Mouse (Mus musculus): Measurements from ENCODE around the gene Gpld1. TPM values are rescaled to one million over a fixed set of nuclear protein-coding genes. Genes with fewer than 3 reads are reported as not detected.

Gene Gpld1
- total RNA-seq (2021): 1 to 10 TPM; 1.1 to 1.3 TPM
- long read RNA-seq, experiment 1, partial matches to known transcripts: 0 of 1 reads
- long read RNA-seq, experiment 1, other reads (novel, unspliced or antisense): 1 of 1 reads
- long read RNA-seq, experiment 2, partial matches to known transcripts: 0 of 5 reads
- long read RNA-seq, experiment 2, other reads (novel, unspliced or antisense): 5 of 5 reads

DNA sequence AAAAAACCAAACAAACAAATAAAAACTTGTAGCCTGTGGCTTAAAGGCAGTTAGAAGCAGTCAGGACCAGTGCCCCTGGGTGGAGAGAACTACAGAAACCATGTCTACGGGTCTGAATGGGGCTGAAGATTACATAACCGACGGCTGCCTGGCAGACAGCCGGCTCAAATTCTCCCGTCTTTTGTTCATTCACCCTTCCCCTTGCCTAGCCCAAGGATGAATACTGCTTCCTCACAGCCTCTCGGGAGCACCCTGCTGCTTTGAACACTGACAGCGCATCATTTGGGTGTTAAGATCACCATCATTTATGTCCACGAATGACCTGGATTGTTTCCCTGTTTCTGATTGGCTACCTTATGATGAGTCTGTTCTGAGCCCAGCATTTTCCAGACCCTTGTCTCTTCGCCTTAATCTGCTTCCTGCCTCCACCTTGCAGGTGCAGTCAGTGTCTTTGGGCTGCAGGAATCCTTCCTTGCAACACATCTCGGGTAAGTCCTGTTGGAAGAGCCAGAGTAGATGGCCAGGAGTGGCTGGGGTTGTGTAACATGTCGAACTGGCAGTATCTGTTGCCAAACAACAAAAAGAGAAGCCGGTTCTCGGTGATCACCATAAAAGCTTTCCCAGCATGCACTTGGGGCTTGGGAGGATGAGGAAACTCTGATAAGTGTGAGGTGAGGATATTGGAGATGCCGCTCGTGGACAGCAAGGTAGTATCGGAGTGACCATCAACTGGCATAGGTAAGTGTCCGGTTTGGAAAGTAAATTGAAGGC lies at the start of gene Gpld1:
TSS of gene Gpld1 (plus strand) at position 641 of the 771 bp plus-strand sequence.
- no peak for DNase-seq (ENCODE audit: low spot score in 2 of 2)

- DNase-seq (ENCODE audit: low spot score in 2 of 2): no peak
Measured at GRCm38 (mm10) chr13:24893880-24894279, 49.1 kb upstream of the Gpld1 start.

DNA sequence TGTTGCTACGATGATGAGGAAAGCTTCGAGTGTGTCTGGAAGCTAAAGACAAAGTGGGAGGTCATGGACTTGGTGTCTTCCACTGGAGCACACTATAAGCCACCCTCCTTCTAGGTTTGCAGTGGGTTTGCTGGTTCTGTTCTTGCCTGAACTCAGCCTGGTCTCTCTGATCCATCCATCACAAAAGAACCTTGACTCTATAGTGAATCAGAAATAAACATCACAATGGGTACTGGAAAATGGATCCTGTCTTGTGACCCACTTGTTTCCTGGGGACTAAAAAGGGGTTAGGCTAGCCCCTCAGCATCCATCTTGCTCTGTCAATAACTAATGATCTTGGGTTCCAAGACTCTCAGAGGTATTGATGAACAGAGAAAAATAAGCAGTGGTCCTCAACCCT lies 41.0 kb upstream of the Gpld1 start:
- no peak for DNase-seq (ENCODE audit: low spot score in 2 of 2)

GRCm38 (mm10) chr13:24903412-24903811 lies 39.5 kb upstream of the Gpld1 start:
- no peak for DNase-seq (ENCODE audit: low spot score in 2 of 2)

DNA sequence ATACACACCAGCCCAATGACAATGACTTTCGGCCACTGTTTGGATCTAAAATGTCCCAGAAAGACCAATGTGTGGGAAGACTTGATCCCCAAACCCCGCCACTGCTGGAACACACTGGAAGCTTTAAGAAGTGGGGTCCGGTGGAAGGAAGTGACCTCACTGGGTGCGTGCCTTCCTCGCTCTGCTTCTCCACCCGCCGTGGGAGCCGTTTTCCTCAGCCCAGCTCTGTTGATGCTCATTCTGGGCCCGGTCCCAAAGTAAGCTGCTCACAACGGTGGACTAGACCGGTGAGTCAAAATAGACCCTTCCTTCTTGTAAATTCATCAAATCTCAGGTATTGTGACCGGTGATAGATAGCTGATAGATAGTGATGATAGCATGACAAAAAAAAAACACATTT lies 37.5 kb upstream of the Gpld1 start:
- DNase-seq (ENCODE audit: low spot score in 2 of 2): no peak

GRCm38 (mm10) chr13:24906831-24907570 lies 36.0 kb upstream of the Gpld1 start:
- no peak for DNase-seq (ENCODE audit: low spot score in 2 of 2)

- no peak for DNase-seq (ENCODE audit: low spot score in 2 of 2)
Measured at GRCm38 (mm10) chr13:24909112-24909511, 33.8 kb upstream of the Gpld1 start.

- no peak for DNase-seq (ENCODE audit: low spot score in 2 of 2)
Measured at GRCm38 (mm10) chr13:24913576-24913975, 29.4 kb upstream of the Gpld1 start.

DNA sequence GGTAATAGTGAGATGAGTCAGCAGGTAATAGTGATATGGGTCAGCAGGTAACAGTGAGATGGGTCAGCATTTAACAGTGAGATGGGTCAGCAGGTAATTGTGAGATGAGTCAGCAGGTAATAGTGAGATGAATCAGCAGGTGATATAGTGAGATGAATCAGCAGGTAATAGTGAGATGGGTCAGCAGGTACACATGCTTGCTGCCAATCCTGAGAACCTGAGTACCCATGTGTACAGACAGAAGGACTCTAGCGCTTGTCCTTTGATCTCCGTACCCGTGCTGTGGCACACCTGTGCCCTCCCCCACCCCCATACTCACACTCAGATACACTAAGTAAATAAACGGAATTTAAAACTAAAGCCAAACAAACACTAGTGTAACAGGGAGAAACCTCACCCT lies 28.0 kb upstream of the Gpld1 start:
- no peak for DNase-seq (ENCODE audit: low spot score in 2 of 2)

DNA sequence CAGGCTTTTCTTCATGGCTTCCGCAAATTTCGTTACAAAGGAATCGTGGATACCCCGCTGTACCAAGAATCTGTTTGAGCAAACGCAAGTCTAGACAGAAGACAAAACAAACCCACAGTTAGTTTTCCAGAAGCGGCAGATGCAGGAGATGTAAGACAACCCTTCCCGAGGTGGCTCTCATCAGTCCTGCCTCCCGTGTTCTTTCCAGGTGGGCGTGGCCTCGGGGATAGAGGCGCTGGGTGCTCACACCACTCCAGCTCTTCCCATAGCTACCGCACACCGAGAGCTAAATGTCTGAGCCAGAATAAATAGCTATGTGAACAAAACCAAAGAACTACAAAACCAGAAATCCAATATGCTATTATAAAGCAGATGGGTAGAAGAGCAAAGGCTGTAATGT lies 27.1 kb upstream of the Gpld1 start:
- no peak for DNase-seq (ENCODE audit: low spot score in 2 of 2)

DNA sequence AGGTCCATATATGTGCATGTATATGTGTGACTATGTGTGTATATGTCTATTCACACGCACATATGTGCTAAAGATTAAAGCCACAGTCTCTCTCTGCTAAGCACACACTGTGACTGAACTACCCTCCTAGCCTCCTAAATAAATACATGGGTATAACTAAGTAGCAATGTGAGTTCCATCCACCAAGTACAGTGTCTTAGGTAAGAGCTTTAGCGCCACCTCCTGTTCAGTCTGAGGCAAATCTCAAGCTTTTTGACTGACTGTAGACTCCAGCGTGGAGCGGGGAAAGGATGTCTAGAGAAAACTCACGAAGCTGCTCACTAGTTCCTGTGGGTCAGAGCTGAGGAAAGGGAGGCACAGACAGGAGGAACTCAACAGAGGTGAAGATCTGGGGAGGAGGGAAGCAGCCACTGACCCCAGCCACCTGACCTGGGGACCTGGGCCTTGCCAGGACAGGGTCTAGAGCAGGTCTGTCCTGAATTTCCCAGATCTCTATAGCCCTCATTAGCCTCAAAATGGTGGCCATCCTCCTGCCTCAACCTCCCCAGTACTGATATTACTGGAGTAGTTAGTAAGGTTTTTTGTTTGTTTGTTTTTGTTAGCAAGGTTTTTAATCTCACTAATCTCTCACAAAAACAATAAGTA lies 22.5 kb upstream of the Gpld1 start:
- DNase-seq (ENCODE audit: low spot score in 2 of 2): peak in 1 of 2 experiments; percentile 36

GRCm38 (mm10) chr13:24921281-24921680 lies 21.7 kb upstream of the Gpld1 start:
- no peak for DNase-seq (ENCODE audit: low spot score in 2 of 2)

DNA sequence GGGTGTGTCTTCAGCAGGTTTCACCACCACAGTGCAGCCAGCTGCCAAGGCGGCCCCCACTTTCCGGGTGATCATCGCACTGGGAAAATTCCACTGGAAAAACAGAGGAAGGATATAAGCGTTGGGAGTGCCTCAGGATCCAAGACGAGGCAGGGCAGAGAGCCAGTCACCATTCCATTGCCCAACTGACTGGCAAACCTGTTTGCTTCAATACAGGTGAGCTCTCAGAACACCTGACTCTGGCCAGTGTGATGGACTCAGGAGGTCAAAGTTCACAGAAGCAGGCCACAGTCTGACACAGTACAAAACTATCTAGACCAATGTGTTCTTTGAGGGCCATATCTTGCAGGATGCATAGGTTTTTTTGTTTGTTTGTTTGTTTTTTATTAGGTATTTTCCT lies 19.0 kb upstream of the Gpld1 start:
- DNase-seq (ENCODE audit: low spot score in 2 of 2): no peak

- no peak for DNase-seq (ENCODE audit: low spot score in 2 of 2)
Measured at GRCm38 (mm10) chr13:24930591-24930990, 12.4 kb upstream of the Gpld1 start.

- no peak for DNase-seq (ENCODE audit: low spot score in 2 of 2)
Measured at GRCm38 (mm10) chr13:24933199-24933598, 9.8 kb upstream of the Gpld1 start.

GRCm38 (mm10) chr13:24936772-24937107 lies 6.2 kb upstream of the Gpld1 start:
- no peak for DNase-seq (ENCODE audit: low spot score in 2 of 2)

DNA sequence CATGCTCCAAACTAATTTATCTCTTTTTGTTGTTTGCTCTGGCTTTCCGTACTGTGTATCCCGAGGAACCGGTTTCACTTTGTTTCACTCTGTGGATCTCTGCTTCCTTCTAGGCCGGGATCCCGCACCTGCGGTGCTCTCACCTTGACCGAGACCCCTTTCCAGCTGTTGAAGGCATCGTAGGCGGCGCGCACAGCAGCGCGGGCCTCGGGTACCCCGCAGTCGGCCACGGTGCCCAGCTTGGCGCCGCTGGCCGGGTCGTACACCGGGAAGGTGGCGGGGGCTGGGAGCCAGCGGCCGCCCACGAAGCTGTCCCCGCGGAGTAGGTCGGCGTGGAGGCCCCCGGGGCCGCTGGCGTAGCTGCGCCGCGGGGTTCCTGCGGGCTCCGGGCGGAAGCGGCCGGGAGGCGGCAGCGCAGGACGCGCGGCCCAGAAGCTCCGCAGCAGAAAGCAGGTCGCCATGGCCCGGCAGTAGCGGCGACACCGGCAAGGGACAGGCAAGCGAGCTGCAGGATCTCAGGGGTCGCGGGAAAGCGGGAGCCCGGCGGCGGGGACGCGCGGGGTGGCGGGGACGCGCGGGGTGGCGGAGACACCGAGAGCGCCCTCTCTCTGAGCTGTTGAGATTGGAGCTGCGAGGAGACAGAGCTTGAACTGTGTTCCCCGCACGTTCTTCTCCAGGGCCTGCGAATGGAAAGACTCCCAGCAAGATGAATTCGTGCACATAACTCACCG lies 5.7 kb upstream of the Gpld1 start, which contains the start of gene Aldh5a1:
TSS of gene Aldh5a1 (minus strand) at position 554 of the 731 bp plus-strand sequence.
- DNase-seq (ENCODE audit: low spot score in 2 of 2): peak; percentile 68 to 77

- no peak for DNase-seq (ENCODE audit: low spot score in 2 of 2)
Measured at GRCm38 (mm10) chr13:24937839-24938166, 5.1 kb upstream of the Gpld1 start.

DNA sequence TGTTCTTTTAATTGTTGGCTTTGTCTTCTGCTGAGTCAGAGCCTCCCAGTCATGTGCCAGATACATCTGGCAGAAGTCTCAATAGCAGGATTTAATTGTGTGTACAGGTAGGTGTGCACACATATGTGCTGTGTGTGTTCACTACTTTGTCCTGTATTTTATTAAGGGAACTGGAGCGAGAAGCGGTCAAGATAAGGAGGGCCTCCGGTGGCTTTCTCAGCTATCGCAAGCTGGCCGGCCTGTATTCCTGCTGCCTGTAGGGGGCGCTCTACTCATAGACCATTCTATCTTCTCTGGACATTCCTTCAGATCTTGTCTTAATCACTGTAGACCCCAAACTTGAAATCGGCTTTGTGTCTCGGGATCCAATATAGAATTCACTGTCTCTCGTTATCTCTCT lies 4.3 kb upstream of the Gpld1 start:
- DNase-seq (ENCODE audit: low spot score in 2 of 2): peak; percentile 40 to 71

DNA sequence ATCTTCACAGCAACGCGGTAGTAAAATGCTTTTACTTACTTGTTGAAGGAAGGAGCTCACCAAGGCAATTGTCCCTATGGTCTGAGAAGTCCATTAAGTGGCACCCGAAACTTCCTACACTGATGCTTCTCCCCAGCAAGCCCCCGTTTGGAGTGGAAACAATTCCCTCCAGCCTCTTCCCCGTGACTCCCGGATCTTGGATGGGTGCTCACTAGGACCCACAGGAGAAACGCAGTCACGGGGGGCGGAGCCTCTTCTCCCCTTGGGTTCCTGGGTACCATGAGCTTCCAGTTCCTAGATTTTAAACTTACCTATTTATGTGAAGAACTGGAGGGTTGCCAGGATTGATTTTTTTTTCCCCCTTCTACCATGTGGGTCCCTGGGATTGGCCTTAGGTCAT lies 3.5 kb upstream of the Gpld1 start:
- no peak for DNase-seq (ENCODE audit: low spot score in 2 of 2)

GRCm38 (mm10) chr13:24943303-24943702 lies 351 bp downstream of the Gpld1 start:
- no peak for DNase-seq (ENCODE audit: low spot score in 2 of 2)

Measured in gastrocnemius, postnatal 4 days (tissue).